Mouse (Mus musculus) gonadal fat pad, adult 2 months (tissue): Measurements from ENCODE around the gene Pdpk1. TPM values are rescaled to one million over a fixed set of nuclear protein-coding genes. Genes with fewer than 3 reads are reported as not detected.
"Not testable (repeated sequence)": the region's sequence is repeated elsewhere in the genome, so short reads cannot be mapped to it uniquely, and the experiment has no call there.

Source experiments
- DNase-seq: peaks from one replicate; pipeline ENCODE4 v3.0.0-alpha.2; 2012; ENCODE audit warnings: low read depth
- polyA plus RNA-seq: library from polyadenylated mRNA; depleted of rRNA; stranded (reverse); fragments of >200 nt; gene quantifications from 2 replicates; pipeline ENCODE4 v1.2.3, GENCODE M21; 2012

Pdpk1 gene
- polyA plus RNA-seq, 1 experiment, result 25.8 TPM

DNA sequence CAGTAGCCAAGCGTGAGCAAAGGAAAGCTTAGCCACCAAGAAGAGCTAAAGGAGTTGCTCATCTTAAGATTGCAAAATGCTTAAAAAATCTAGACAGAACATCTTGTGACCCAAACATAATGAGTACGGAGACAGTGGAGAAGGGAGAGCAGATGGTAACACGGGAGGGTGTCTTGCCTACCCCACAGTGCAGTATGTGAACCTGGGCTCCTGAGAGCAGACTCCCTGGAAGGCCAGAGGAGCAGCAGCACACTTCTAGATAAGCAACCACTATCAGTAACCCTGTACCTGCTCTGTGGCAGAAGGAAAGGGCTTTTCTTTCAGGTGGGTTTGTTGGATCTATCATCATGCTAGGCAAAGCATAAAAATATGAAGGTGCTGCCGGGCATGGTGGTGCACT, 37.7 kb downstream of the Pdpk1 start:
- DNase-seq, result no peak

DNA sequence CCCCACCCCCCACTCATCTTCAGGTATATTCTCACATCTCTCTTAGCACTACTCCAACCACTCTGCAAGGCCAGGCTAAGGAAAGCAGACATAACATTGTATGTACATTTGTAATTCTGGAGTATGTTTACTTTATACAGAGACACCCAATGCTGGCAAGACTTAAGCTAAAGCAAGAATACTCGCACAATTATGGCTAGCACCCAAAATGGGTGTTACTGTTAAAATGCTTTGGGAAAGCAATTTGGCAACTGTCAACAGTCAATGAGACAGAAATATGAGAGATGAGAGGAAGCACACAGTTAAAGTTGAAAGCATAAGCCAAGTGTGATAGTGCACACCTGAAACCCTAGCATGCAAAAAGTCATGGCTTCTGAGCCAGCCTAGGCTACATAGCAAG, 39.5 kb downstream of the Pdpk1 start:
- DNase-seq, result no peak

DNA sequence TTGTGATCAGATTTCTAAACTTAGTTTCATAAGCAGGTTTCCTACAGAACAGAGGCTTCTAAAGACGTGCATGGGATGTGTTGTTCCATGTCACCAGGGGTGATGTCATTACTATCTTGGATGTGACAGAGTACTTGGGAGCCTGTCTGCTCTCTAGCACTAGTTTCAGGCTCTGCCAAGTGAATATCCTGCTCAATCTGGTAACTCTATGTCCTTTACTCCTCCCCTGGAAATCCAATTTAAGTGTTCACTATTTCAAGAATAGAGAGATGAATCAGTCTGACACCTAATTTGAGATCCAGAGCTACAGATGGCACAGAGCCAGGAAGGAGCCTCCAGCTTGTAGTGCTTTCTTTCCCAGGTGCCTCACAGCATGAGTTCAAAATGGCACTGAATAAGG, 41.8 kb downstream of the Pdpk1 start:
- peak; percentile 42 for DNase-seq

DNA sequence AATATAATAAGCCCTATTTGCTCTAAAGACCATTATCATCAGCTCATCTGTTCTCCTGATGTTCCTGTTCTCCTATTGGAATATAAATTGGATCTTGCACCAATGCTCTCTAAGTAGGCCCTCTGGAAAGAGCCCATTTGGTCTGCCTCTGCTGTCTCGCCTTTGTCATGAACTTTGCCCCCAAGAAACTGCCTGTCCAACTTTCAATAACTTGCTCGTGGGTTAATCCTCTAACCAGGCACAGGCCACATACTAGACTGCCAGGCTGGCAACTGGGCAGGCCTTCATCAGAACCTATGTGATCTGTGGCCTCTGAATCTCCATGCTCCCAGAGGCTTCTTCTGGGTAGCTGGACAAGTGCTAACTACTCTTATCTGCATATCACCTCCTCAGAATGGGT, 45.6 kb downstream of the Pdpk1 start:
- no peak for DNase-seq

DNA sequence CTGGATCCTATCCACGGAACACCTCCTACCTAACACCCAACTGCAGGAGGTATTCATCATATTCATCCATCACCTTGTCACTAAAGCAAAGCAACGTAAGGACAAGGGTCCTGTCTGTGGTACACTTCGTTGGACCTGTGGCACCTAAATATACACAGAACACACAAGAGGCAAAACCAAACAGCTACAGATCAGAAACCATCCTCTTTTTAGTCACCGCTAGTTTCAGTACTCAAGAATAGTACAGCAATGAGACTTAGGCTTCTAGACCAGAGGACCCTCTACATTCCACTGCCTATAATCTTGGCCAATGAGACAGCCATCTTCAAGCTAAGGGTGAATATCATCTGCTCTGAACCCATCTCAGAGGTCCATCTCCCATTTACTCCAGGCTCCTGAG, 52.4 kb downstream of the Pdpk1 start:
- DNase-seq, result no peak

DNA sequence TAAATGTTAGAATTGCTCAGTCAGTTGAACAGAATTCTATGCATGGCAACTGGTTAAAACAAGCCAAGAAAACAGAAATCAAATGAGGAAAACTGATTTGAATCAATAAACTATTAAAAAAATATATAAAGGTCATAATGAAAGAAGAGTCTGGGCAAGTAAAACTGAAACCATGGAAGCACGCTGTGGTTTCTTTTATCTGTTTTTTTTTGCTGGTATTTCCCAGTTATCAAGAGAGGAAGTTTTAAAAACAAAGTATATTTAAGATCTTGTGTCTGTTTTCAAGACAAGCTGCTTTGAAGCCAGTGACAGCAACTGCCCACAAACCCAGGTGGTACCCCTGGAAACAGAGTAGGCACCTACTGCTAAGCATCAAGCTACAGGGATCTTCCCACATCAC, 60.1 kb downstream of the Pdpk1 start:
- DNase-seq, result no peak

DNA sequence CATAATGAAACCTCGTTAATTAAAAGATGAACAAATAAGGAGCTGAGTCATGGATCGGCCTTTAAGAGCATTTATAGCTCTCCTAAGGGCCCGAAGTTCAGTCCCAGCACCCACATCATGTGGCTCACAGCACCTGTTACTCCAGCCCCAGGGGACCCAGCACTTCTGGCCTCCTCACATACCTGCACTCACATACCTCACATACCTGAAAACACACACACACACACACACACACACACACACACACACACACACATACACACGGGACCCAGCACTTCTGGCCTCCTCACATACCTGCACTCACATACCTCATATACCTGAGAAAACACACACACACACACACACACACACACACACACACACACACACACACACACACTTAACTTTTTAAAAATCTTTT, 64.3 kb downstream of the Pdpk1 start:
- DNase-seq, result not testable (repeated sequence)

DNA sequence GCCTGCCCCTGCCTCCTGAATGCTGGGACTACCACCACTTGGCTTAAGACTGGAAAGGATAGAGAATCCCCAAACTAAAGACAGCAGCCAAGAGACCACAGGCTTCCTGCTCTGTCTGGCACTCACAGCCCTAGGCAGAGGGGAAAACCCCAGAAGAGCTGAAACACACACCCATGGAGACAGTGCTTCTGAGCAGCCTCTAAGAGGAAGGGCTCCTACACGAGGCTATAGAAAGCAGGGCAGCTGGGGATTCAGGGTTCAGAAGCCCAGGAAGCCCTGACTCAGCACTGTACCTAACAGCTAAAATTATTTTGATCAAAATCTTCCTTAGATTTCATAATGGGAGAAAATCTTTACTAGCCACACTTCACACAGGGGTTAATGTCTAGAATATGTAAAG, 66.1 kb downstream of the Pdpk1 start:
- no peak for DNase-seq

DNA sequence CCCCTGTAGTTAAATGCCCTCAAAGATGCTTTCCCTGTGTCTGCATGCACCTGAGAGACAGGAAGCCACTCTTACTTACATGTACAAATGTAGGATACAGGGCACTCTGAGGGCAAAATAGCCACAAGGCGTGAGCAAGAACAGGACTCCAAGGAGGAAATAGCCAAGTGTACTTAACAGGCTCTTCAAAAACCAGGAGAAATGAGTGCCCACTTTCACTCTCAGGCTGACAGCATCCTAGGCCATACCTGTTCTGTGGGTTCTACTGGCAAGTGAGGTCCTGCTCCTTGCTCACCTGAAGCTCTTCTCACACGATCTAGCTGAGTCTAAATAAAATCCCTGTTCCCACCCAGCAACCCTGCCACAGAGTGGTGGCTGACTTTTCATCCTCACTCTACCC, 73.6 kb downstream of the Pdpk1 start:
- DNase-seq, result no peak

DNA sequence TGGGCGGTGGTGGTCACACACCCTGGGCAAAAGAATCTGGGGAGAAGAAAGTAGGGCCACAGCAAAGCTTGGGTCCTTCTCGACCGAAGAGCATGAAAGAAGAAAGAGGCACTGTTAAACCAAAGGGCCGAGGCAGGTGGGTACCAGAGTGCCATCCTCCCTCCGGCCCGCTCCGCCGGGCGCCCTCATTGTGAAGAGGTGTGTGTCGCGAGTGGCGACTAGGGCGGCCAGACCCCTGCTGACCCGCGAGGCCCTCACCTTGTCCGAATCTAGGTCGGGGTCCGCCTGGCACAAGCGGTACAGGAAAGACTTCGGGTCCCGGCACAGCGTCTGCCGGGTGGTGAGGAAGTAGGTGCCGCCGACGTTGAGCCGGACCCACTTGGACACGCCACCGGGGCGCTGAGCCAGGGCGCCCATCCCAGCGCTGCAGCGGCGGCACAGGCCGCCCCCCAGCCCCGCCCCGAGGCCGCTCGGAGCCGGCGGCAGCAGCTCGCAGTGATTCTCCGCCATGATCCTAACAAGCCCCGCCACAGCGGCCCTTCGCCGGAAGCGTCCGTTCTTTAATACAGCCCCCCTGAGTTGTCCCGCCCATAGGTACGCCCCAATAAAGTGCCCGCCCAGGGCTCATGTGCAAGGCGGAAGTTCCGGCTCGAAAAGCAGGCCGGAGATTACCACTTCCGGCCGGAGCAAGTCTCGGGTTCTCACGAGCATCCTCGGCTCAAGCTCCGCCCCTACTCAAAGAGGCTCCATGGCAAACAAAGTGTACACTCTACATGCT, 77.6 kb downstream of the Pdpk1 start, which contains the start of gene Kctd5:
TSS of gene Kctd5 (minus strand) at position 567 of the 778 bp plus-strand sequence.
- peak; percentile 30 for DNase-seq

DNA sequence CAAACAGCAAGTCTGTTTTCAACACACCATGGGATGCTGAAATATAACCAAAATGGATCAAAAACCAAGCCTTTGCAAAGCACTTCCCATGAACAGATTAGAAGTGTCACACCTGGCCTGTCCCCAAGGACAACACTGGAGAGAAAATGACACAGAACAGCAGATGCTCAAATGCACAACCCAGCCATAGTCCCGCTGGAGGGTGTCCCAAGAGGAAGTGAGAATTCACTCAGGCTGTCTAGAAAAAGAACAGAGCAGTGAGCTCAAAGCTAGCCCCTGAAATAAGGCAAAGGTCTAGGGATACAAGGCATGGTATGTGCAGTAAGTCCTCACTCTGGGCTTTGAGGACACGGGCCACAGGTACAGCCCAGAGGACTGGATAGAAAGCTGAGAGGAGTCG, 81.2 kb downstream of the Pdpk1 start:
- DNase-seq, result no peak

DNA sequence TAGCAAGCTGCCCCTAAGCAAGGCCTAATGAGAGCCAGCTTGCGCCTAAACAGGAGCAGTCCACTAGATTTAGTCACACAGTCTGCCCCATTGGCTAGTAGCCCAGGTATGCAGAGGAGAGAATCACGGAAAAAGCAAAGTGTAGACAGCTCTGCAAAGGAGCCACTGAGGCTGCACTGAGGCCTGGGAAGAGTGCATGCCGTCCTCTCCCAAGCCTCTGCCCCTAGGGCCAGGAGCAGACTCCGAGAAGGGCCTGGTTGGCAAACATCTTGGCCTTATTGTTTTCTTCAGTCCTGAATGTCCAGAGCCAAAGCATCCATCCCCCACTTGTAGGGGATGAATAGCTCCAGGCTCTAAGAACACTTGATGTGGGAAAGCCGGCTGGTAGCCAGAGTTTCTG, 82.5 kb downstream of the Pdpk1 start:
- no peak for DNase-seq

DNA sequence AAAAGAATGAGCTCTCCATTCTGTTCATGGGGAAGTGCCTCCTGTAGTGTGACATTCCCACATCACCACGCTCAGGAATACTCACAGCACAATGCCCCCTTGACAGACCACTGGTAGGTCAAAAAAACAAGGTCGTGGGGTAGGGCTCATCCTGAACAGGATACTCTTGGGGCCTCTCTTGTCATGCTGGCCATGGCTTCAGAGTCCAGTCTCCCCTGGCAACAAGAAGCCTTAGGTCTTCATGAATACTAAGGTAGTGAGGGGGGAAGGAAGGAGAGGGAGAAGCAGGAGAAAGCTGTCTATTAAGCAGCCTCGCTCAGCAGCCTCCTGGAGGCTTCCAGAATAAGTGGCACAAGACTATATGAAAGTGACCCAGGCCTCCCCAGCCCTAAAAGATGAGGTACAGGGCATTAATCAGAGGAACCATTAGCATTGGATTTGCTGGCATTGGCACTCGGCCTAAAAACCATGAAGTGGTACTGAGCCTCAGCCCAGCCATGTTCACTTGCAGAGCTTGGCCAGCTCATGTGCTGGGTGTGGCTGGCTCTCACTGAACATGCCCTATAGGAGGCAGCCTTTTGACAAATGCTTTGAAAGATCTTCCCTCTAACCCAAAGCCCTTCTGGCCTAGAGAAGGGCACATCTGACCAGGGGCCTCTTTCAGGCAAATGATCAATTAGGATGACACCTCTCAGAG, 88.1 kb downstream of the Pdpk1 start:
- no peak for DNase-seq

DNA sequence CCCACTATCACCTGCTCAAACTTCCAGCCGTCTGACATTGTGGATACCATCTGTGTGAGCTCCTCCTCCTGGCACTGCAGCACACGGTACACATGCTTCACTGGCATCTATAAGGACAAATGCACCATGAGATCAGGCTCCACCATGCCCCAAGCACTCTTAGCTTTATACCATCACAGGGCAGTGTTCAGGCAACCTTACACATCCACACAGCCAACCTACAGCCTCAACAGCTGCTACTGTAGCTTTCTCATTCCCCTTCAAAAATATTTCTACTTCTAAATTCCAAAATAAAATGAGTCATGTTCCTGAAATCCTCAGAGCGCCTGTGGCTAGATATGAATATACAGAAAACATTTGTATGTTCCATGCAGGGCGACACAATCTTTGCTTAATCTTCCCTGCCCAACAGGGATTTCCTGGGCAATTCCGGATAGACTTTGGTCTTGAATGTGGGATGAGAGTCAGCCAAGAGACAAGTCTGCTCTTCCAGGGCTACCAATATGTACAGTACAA, 92.9 kb downstream of the Pdpk1 start:
- DNase-seq, result no peak

DNA sequence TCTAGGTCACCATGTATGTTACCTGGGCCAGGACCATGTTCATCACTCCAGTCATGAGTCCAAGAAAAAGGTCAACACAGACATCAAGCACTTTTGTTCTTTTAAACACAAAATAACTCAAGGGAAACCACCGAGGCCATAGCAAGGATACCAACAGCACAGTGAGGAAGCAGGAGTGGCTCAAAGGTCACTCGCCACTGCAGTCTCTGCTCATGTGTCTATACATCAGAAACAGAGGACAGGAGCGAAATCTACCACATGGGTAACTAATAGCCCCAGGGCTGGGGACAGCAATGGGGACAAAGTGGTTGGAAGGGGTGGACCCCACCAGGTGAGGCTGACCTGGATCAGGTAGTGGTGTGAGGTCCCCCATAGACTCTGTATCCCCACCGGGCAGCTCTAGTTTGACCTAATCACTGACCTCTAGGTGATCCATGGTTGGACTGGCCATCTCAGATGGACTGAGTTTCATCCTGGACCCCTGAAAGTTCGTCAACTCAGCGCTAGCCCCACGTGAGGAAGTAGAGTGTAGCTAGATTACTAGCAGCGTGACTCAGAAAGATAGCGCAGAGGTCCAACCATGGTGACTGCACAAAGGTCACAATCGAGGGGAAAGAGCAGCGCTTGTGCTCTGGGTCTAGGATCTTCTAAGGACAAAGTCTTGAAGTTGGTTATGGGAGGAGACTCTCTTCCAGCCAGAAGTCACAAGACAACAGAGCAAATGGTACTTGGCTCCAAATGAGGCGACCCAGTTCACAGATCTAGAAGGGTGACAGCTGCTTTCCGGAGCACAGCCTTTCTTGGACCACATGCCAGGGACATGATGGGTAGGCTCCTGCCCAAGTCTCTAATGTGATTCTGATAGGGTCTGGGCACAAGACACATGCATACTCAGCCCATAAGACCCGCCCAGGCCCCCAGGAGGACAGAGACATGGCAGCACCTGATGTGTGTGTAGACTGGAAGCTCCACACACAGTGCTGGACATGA, 93.8 kb downstream of the Pdpk1 start:
- DNase-seq, result no peak

DNA sequence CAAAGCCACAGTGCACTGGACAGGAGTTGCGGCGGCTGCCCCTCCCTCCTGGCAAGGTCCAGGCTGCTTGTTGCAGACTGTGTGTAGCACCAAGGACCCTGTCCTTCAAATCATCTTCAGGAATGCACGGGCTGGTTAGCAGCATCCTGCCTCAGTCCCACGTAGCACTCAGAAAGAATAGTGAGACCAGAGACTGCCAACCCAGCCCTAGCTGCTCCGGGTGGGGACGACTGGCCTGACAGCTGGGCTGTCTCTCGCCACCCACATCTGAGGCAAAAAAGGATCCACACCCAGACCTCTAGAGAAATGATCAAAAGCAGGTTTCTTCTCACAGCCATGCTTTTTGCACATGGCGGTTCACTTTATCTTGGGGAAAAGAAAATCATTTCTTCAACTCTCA, 101.7 kb downstream of the Pdpk1 start:
- DNase-seq, result no peak

DNA sequence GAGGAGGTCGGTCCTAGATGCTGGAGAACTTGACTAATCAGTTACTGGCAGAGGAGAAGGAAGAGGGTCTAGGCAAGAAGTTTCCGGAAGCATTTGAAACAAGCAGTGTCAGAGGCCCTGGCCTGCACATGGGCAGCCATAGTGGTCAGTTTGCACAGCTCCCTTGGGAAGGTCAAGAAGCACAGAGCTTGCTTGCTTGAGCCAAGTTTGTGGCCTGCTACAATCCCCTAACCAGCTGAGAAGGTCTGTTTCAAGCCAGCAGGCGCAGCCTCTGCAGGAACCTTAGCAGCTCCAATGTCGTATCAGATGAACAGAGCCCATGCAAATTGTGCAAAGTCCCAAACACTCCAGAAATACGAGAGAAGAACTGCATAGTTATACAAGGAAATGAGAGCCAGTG, 102.7 kb downstream of the Pdpk1 start:
- no peak for DNase-seq

DNA sequence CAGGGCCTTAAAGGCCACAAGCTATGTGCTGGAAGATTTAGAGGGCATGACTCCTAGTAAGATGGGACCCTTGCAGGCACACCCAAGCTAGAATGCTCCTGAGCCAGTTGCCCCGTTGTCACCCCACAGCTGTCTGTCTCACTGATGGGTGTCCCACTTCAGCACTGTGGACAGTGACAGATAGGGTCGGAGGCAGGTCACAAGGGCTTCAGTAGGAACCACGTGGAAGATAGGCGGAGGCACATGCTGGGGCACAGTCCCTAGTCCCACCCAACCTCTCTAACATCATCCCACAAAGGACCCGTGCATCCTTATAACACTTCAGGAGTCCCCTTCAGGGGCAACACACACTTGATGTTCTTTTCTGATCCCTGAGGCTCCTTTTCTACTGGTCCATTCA, 104.7 kb downstream of the Pdpk1 start:
- no peak for DNase-seq

DNA sequence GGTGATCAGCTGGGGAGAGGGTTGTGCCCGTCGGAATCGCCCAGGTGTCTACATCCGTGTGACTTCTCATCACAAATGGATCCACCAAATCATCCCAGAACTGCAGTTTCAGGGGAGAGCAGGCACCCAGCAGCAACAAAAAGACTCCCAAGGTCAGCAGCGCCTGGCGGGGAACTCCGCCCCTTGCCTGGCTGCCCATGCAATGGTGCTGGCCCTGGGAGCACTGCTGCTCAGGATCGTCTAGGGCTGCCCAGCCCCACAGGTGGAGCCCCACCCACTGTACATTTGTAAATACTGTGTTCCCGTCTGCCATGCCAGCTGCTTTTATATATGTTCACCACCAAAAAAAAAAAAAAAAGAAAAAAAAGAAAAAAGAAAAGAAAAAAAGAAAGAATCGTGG, 105.1 kb downstream of the Pdpk1 start:
- DNase-seq, result no peak

DNA sequence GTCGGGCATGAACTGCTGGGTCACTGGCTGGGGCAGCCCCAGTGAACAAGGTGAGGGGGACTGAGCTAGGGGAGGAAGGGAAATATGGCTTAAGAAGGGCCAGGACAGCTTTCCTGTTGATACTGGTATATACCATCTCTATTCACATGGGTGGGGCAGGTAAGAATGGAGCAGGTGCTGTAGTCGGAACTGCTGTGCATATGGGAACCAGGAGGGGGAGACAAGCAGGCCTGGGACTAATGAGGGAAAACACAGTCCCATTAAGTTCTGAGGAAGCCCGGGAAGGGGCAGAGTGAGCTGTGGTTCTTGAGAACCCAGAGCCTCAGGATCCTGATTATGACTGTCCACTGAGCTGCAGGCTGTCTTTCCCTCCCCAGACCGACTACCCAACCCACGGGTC, 106.2 kb downstream of the Pdpk1 start:
- no peak for DNase-seq

DNA sequence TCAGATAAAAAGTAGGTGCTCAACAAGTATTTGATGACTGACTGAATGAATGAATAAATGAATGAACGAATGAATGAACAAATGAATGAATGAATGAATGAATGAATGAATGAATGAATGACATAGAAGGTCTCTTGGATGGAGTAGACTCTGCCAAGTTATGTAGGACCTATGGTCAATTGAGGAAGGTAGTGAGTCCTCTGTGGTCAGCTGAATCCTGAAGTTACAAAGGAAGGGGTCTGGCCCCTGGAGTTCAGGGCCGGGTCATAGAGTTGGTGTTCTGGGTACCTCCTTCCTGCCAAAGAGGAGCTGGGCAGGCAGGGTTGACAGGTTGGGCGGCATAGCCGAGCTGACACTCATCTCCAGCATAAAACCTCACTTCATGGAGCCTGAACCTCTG, 112.9 kb downstream of the Pdpk1 start, which contains the start of gene Prss27:
TSS of gene Prss27 (plus strand) at position 301 of the 400 bp plus-strand sequence.
- DNase-seq, result no peak

DNA sequence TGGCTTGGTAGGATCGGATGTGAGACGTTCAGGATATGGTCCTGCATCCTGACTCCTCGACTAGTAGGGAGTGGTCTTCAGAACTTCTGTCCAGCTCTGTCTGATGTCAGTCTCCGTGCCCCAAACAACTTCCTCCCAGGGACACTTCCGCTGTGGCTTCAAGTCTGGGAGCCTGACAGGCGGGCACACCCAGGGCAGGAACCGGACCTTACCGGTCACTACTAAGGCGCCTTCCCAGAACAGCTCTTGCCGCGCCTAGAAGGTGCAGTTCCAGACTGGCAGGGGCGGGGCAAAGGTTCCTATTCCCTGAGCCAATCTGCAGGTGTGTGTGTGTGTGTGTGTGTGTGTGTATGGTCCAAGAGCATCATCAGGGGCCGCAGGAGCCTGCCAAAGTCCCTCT, 113.4 kb downstream of the Pdpk1 start:
- DNase-seq, result no peak
